Mouse (Mus musculus) liver, embryonic 14.5 days (tissue): ENCODE measurements around the gene Gm10775.

ENCODE experiments used
- CTCF ChIP-seq: IDR thresholded peaks from 2 replicates; pipeline ENCODE4 v1.5.1; 2016; ENCODE audit warnings: antibody characterized with exemption, low read depth, control low read depth
- EP300 ChIP-seq: IDR thresholded peaks from 2 replicates; pipeline ENCODE4 v1.6.1; 2016; ENCODE audit warnings: antibody characterized with exemption, low read depth

DNA sequence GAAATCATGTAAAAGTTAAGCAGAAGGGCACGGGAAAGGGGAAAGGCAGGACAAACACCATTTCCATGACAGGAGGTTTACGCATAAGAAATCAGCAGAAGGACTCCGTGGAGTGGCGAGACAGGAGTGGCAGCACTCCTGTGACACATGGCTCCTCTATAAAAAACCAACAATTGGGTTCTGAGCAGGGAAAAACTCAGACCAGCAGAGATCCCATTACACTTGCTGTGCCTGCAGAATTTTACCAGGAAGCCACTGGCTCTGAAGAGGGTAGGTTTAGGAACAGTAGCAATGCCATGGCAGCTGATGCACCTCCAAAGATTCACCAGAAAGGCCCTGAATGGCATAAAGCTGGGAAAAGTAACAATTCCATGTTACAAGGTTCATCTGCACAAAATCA, 37.0 kb downstream of the Gm10775 start:
- TF ChIP-seq EP300, result no peak
- no peak for TF ChIP-seq CTCF
